Mouse (Mus musculus) frontal cortex, adult 2 months (tissue): ENCODE results near the gene Gm525. TPM values are rescaled to one million over a fixed set of nuclear protein-coding genes. Genes with fewer than 3 reads are reported as not detected.
"Not testable (repeated sequence)": the region's sequence is repeated elsewhere in the genome, so short reads cannot be mapped to it uniquely, and the experiment has no call there.

Experiments used
- DNase-seq, 2 experiments: peaks; one replicate each; pipeline ENCODE4 v3.0.0; 2022; ENCODE audit warnings: low spot score in 1 of 2; ENCODE audit errors: extremely low spot score in 1 of 2
- polyA plus RNA-seq: library from polyadenylated mRNA; depleted of rRNA; stranded (reverse); fragments of >200 nt; gene quantifications from 2 replicates; pipeline ENCODE4 v1.2.3, GENCODE M21; 2012

Gene Gm525
- polyA plus RNA-seq, 1 experiment, result 3.0 TPM

DNA sequence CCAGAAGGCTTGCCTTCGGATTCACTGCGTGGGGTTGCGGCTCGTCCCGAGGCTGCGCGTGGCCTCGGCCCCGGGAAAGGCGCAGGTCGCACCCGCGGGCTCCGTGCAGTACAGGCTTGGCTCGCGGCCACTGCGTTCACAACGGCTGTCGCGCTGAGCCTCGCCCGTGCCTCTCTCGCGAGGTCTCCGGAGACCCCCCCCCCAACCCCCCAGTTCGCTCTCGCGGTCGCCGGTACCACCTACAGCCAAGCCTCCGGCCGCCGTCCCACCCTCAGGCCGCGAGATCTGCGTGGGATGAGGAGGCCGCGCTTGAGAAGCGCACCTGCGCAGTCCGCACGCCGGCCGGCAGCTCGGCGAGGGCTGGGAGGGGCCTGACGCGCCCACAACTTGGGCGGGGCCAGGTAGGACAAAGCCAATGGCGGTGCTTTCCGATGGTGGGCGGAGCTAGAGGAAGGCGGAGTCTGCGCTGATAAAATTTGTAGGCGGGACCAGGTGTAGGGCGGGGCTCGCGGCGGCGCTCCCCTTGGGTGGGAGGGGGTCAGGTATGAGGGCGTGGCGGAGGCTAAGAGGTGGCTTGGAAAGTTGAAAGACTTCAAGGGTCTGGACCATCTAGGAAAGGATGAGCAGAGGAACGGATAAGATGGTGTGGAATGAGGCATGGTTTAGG lies 13.1 kb upstream of the Gm525 start:
- peak; percentile 90 to 94 for DNase-seq

DNA sequence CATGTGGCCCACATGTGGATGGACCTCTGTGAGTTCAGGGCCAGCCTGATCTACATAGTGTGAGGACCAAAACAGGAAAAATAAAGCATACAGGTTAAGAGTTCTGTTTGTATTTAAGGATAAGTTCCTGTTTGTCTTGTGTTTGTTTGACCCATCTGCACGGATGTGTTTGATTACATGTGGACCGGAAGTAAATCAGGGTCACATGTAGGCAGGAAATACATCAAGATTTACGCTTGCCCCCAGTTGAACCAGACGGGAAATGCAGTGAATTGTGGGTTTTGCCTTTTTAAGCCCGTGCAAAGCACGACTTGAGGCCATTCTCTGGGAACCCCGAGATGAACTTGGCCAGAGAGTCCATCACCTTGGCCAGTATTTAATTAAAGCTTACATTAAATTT lies 12.3 kb upstream of the Gm525 start:
- DNase-seq, result no peak

DNA sequence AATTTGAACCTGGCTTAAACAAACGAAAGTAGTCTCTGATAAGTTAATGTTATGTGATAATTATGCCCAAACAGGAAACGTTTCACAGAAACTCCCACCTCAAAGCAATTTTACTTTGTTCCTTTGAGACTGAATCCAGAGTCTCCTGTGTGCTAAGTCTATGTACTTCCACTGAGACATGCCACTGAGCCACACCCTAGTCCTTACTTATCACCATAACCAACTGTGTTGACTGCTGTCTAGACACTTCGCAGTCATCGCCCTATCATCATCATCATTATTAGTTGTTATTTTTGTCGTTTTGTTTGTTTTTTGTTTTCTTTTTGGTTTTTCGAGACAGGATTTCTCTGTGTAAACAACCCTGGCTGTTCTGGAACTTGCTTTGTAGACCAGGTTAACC lies 9.3 kb upstream of the Gm525 start:
- DNase-seq, result no peak

DNA sequence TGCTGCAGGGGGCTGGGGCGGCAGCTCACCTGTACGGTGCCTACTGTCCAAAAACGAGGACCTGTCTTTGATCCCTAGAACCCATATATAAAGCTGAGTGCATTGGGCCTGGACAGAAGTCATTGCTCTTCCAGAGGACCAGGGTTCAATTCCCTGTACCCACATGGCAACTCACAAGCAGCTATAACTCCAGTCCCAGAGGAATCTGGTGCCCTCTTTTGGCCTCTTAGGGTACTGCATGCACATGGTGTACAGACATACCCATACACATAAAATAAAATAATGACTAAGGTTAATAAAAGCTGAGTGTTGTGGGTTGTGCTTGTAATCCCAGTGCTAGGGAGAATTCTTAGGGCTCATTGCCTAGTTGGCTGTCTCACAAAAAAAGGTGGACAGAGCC lies 8.3 kb upstream of the Gm525 start:
- DNase-seq, result no peak

DNA sequence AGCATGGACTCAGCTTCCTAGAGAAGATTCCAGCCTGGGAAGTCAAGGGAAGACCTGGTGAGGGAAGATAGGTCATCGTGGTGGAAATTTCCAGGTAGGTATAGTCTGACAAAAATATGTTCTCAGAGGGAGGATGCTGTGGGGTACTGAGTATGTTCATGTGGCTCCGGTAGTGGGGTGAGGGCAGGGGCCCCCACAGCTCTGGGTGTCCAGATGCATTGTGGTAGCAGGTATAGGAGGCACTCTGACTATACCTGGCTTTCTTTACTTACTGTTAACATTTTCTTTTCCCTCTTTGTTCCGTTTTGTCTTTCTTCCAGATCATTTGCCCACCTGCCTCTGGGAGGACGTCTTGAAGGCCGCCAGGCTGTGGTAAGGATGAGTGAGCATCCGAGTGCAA lies 7.5 kb upstream of the Gm525 start:
- DNase-seq, result no peak

DNA sequence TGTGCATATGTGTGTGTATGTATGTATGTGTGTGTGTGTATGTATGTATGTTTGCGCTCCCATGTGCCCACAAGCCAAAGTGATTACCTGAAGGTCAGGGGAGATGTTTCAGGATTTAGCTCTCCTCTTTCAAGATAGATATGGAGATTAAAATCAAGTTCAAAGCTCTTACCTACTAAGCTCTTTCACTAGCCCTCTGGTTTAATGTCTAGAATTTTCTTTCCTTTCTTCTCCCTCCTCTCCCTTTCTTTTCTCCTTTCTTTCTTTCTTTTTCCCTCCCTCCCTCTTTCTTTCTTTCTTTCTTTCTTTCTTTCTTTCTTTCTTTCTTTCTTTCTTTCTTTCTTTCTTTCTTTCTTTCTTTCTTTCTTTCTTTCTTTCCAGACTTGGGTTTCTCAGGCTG lies 6.9 kb upstream of the Gm525 start, which contains the start of gene Dgke:
Gene Dgke (minus strand): TSS at position 101 of the 400 bp plus-strand sequence.
- DNase-seq, result no peak

DNA sequence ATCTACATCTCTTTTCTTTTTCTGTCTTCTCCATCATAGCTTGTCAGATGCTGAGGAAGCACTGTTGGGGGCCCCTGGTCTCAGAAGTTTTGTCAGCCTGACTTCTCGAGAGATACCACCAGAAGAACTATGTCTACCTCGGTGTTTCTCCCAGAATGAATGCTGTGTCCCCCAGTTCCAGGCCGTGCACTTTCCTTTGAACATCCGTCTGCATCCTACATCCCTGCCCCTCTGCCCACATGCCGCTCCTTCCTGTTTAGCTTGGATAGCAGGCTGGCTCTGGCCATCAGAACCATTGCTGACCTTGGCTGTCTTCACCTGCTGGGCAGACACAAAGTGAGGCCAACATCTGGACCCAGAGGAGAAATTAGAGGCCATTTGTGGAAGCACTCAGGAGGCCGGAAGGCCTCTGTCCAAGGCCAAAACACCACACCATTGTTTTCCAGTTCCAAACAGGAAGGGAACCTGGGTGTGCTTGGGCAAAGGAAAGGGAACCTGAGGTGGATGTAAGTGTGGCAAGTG lies 6.3 kb upstream of the Gm525 start:
- no peak for DNase-seq

DNA sequence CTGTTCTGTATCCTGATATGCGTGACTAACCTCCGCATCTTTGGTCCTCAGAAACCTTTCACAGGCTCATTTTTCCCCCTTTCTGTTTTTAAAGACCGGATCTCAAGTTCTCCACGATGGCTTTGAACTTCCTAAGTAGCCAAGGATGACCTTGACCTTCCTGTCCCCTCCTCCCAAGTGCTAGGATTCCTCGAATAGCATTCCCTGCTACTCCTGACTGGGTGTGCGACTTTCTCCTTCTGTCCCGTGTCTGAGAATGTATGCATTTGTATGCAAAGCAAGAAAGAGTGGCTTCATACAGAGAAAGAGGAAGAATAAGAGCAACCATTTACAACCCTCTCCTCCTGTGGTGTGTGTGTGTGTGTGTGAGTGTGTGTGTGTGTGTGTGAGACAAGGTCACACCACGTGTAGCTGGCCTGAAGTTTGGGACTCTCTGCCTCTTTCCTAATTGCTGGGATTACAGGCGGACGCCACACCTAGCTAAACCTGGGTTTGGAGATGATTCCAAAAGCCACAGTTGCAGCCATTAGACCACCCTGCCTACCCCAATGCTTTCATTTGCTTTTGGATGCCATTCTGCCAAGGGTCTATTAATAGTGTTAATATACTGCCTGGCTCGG lies 5.7 kb upstream of the Gm525 start:
- DNase-seq, result no peak

DNA sequence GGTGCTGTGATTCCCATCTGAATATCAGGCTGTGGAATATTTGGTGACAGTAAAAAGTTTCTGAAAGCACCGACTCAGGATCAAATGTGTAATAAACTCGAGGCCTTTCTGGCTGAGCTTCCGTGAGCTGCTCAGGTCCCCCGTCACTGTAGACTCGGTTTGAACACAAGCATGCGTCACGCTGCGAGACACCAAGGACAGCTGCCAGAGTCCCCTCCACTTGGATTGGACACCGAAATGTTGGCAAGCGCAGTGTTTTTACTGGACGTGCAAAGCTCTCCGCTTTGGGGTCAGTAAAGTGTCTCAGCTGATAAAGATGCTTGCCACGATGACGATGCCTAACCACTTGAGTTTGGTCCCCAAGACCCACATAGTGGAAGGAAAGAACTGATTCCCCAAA lies 5.0 kb upstream of the Gm525 start:
- DNase-seq, result no peak

DNA sequence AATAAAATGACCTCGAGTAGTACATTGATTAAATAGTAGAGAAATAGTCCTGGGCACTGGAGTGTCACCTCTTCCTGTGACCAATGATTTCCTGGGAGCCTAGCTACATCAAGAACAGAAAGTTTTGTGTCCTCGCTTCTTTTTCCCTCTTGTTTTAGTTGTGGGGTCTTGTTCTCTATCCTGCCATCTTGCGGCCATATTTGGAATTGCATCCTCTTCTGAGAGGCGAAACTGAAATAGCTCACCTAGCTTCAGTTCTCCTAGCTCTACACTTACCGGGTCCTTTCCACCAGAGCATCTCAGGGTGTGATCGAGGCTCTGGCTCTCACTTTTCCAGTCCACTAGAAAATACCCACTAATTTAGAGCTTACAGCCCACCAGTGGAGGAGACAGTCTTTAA lies 4.3 kb upstream of the Gm525 start:
- peak in 1 of 2 experiments; percentile 80 for DNase-seq

DNA sequence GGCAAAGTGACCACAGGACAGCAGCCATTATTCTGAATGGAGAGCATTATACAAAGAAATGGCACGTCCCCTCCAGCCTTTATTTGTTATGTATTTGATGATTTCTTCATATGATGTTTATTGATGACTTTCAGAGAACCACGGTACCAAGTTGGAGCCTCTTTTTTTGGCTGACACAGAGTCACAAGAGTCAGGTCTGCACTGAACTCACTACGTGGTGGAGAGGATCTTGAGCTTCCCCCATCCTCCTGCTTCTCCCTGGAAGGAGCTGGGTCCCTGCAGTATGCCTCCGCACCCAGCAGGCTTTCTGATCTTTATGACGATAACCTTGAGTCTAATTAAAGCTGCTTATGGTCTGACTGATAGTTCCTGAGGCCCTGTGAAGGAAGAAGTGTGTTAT lies 2.1 kb upstream of the Gm525 start:
- DNase-seq, result no peak

DNA sequence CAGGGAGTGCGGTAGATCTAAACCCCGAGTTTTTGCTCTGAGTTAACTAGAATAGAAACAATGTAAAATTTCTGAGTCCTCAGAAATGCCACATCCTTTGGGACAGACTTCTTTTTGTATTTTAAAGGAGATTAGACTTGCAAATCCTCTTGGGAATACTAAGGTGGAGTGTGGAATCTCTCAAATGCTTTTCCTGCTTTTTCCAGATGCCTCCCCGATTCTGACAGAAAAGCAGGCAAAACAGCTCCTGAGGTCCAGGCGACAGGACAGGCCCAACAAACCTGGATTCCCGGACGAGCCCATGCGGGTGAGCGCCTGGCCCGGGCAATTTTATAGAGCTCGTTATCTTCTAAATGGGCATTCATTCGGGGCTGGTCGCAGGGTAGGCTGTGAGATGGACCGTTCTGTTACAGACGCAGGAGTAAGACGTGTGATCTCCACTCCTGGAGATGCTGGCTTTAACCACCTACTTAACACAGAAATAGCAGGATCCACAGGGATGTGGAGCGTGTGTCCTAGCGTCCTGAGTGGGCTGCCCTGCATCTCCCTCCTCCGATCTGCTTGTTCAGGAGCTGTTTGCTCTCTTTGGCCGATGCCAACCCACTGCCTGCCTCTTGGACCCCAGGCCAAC lies 1.3 kb downstream of the Gm525 start:
- DNase-seq, result peak in 1 of 2 experiments; percentile 32

DNA sequence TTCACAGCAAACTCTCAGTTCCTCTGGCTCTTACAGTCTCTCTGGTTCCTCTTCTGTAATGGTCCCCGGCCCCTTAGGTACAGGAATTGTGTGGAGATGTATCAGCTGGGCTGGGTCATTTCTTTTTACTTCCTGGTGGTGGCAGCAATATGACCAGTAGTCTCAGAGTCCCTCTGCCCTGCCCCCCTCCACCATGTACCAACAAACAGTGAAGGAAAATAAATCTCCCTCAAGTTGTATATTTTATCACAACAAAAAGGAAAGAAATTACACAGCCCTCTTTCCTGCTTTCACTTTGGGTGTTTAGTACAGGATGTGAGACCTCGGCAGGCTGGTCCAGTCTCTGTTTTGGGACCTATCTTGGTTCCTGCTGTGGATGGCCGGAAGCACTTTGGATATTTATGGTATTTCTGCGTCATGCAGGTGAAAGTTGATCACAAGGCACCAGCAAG lies 2.8 kb downstream of the Gm525 start:
- no peak for DNase-seq

DNA sequence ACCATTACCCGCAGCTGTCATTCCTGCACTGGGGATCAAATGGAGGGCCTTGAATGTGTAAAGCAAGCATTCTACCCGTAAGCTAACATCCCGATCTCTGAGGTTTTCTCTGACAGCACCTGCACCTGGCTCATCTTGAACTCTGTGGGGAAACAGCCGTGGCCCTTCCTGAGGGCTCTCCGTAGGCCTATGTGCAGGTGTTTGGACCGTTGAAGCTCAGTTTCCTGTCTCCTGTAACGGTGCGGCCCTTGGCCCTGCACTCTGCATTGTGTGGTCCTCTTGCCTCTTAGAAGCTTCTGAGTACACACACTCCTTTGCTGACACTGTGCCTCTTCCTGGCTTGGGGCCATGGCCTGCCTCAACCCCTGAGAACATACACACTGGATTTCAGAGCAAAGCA lies 4.0 kb downstream of the Gm525 start:
- DNase-seq, result no peak

DNA sequence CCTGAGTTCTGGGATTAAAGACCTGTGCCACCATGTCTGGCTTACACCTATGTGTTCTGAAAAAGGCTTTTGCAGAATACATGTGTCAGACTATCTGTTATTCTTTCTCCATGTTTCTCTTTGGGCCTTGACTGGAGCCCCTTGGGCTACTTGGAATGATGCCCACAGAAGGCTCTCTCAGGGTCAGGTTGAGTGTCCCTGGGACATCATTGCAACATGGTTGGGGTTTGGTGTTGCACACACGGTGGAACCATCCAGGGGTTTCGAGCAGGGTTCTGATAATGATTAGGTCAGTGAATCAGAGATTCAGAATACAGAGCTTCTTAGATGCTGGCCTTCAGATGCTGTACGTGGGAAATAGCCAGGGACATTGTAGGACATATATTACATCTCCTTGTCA lies 4.7 kb downstream of the Gm525 start:
- DNase-seq, result no peak

DNA sequence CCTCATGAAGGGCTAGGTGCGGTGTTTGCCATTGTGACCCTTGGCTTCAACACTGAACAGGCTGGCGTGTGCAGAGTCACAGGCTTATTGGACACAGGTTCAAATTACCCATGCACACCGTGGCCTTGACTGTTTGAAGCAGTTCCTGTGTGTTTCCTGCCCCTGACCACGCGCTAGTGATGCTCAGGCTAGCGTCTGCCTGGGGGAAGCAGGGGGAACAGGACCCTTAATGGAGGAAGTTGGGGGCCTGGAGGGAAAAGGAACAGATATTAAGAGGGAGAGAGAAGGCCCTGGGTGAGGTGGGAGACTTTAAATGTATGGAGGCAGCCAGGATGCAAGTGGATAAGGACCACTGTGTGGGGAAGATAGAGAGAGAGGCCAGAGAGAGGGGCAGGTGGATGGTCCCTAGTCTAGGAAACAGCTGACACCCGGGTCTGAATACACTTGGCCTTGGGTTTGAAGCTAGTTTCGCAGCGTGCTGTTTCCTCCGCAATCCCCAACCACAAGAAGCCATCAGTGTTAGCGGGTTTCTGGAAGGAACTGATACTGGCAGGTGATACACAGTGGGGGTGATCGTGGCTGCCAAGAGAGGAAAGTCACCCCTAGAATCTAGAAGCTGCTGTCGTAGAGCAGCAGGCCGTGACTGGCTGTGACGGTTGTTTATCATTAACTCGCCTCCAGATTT lies 5.5 kb downstream of the Gm525 start:
- no peak for DNase-seq

DNA sequence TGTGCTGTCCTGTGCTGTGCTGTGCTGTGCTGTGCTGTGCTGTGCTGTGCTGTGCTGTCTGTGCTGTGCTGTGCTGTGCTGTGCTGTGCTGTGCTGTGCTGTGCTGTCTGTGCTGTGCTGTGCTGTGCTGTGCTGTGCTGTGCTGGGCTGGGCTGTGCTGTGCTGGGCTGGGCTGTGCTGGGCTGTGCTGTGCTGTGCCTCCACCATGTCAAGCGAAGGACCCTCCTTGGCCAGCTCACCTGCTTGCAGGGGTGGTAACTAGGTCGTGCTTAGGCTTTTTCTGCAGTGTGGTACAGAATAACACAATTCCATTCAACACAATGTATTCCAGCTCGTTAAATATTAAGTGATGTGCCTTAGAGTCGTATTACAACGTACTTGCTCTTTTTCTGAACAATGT lies 8.3 kb downstream of the Gm525 start:
- DNase-seq, result not testable (repeated sequence)

DNA sequence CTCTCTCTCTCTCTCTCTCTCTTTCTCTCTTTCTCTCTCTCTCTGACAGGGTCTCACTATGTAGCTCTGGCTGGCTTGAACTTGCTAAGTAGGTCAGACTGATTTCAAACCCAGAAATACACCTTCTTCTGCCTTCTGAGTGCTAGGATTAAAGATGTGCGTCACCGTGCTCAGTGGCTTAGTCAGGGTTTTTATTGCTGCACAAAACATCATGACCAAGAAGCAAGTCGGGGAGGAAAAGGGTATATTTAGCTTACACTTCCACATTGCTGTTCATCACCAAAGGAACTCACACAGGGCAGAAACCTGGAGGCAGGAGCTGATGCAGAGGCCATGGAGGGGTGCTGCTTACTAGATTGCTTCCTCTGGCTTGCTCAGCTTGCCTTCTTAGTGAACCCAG lies 9.1 kb downstream of the Gm525 start:
- not testable (repeated sequence) for DNase-seq

DNA sequence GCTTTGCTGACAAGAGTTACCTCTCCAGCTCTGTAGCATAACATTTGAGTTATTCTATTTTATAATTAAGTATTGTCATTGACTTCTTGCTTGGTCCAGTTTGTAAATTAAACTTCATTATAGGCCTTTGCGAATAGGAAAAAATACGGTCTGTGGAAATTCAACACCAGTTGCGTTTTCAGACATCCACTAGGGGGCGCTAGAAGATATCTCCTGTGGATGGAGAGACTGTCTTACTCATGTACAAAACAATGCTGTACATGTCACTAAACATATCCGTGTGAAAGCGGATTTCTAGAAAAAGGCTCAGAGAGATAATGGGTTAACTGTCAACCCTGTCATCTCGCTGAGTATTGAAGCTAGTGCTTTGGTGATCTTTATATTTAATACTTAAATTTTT lies 11.0 kb downstream of the Gm525 start:
- DNase-seq, result peak in 1 of 2 experiments; percentile 79

DNA sequence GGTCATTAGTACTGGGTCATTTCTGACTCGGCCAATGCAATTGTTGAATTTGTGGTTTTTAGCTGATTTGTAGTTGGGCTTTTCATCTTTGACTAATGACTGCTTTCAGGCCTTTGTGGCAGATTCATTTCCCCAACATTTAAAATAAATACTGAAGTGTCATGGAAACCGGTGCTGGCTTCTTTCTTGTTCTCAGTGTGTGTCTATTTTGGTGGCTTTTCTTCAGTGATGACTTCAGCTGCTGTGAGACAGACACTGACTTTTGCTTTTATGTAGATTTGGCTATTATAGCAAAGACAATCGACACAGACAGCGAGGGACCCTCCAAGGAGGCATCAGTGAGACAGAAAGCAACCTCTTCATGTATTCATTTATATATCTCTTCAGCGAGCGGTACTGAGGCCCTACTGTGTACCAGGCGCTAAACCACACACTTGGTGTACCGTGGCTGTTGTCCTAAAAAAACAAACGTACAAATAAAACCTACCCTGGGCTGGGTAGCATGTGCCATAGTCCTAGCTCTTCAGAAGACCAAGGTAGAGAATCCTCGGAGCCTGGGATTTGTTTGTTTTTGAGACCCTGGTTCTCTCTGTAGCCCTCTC lies 12.7 kb downstream of the Gm525 start:
- no peak for DNase-seq

DNA sequence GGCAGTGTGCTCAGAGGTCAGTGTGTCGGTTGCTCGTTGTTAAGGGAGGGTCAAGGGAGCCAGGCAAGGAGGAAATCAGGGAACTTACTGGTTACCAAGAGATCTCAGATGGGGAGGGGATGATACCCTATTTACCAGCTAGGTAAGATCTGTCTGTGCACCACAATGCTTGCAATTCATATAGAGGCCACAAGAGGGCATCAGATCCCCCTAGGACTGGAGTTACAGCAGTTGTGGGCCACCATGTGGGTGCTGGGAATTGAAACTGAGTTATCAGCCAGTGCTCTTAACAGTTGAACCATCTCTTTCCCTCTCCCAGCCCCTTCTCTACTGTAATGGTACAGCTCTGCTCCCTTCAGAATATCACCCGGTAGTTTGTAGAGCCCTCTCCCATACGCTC lies 15.1 kb downstream of the Gm525 start:
- DNase-seq, result no peak
